Comparison of ENCODE assay signal across 7 mouse cellular contexts in genomic region chr2:25608671-25609070, GRCm38 (mm10). TPM values are rescaled to one million over a fixed set of nuclear protein-coding genes. Genes with fewer than 3 reads are reported as not detected.
DNase-seq lines count a peak whose midpoint lies in the region; ATAC-seq lines count a peak whose summit lies in the region.

No protein-coding gene starts in this region.

- peak overlapping the region; percentile 99; the same call in 1 of the 2 replicates for H3K9ac ChIP-seq in lung, embryonic 16.5 days (ENCODE audit: low read length)
- no peak overlapping the region for H3K9ac ChIP-seq in forebrain, embryonic 13.5 days
- peak overlapping the region; percentile 97; the same call in 1 of the 2 replicates for H3K9ac ChIP-seq in liver, embryonic 12.5 days
- H3K9ac ChIP-seq in stomach, embryonic 16.5 days (ENCODE audit: low read length): peak overlapping the region; percentile 96

- H3K27ac ChIP-seq in lung, embryonic 16.5 days (ENCODE audit: low read length): no peak overlapping the region; the same call in 1 of the 2 replicates
- H3K27ac ChIP-seq in forebrain, embryonic 13.5 days: no peak overlapping the region
- H3K27ac ChIP-seq in liver, embryonic 12.5 days: peak overlapping the region; percentile 85
- H3K27ac ChIP-seq in stomach, embryonic 16.5 days (ENCODE audit: low read length): peak overlapping the region; percentile 93

- DNase-seq in lung, postnatal 4 days: no peak
- no peak for DNase-seq in thymus, postnatal 10 days (ENCODE audit: low spot score in 2 of 2)
- no peak for DNase-seq in kidney, postnatal 25 days

- H3K36me3 ChIP-seq in lung, embryonic 16.5 days (ENCODE audit: control insufficient read depth, insufficient read depth, low read length): no peaks in the 10 kb centered on the region
- 0 out of 2 replicates have a peak, but pooled peaks cover 3% of the 10 kb centered on the region for H3K36me3 ChIP-seq in forebrain, embryonic 13.5 days (ENCODE audit: poor library complexity, severe bottlenecking)
- peaks cover 11% of the 10 kb centered on the region; the same call in 1 of the 2 replicates for H3K36me3 ChIP-seq in liver, embryonic 12.5 days
- H3K36me3 ChIP-seq in stomach, embryonic 16.5 days (ENCODE audit: control insufficient read depth, insufficient read depth, low read length): no peaks in the 10 kb centered on the region

- peaks cover 12% of the 10 kb centered on the region for H3K4me1 ChIP-seq in lung, embryonic 16.5 days (replicated peaks; ENCODE audit: control insufficient read depth, insufficient read depth, low read length)
- H3K4me1 ChIP-seq in forebrain, embryonic 13.5 days: peaks cover 19% of the 10 kb centered on the region
- peaks cover 26% of the 10 kb centered on the region for H3K4me1 ChIP-seq in liver, embryonic 12.5 days
- H3K4me1 ChIP-seq in stomach, embryonic 16.5 days (ENCODE audit: control insufficient read depth, insufficient read depth, low read length): peaks cover 20% of the 10 kb centered on the region

- ATAC-seq in lung, embryonic 16.5 days (ENCODE audit: low read depth): peak; percentile 29
- peak; percentile 40 for ATAC-seq in forebrain, embryonic 13.5 days
- 0 out of 2 replicates have a peak, but pooled peaks have one; percentile 1 for ATAC-seq in liver, embryonic 12.5 days
- peak; percentile 35; the same call in 1 of the 2 replicates for ATAC-seq in stomach, embryonic 16.5 days (ENCODE audit: insufficient read depth, low FRiP score)

- H3K4me2 ChIP-seq in lung, embryonic 16.5 days (ENCODE audit: low read depth, low read length): peak overlapping the region; percentile 59
- H3K4me2 ChIP-seq in forebrain, embryonic 13.5 days: peak overlapping the region; percentile 73
- peak overlapping the region; percentile 76 for H3K4me2 ChIP-seq in liver, embryonic 12.5 days
- peak overlapping the region; percentile 73 for H3K4me2 ChIP-seq in stomach, embryonic 16.5 days (ENCODE audit: low read depth, low read length)

- H3K4me3 ChIP-seq in lung, embryonic 16.5 days (ENCODE audit: low read length): peak overlapping the region; percentile 98
- H3K4me3 ChIP-seq in forebrain, embryonic 13.5 days: peak overlapping the region; percentile 100
- peak overlapping the region; percentile 97 for H3K4me3 ChIP-seq in liver, embryonic 12.5 days
- peak overlapping the region; percentile 99 for H3K4me3 ChIP-seq in stomach, embryonic 16.5 days (replicated peaks; ENCODE audit: low read length)

- peaks cover 3% of the 10 kb centered on the region; the same call in 1 of the 2 replicates for H3K27me3 ChIP-seq in lung, embryonic 16.5 days (ENCODE audit: control insufficient read depth, insufficient read depth, low read depth, low read length)
- H3K27me3 ChIP-seq in forebrain, embryonic 13.5 days: peaks cover 5% of the 10 kb centered on the region
- peaks cover 32% of the 10 kb centered on the region for H3K27me3 ChIP-seq in liver, embryonic 12.5 days (replicated peaks)
- no peaks in the 10 kb centered on the region for H3K27me3 ChIP-seq in stomach, embryonic 16.5 days (ENCODE audit: control insufficient read depth, insufficient read depth, low read length)

- 55% methylated on average over 10 of the region's 10 CpGs for WGBS in lung, embryonic 16.5 days
- 66% methylated on average over 10 of the region's 10 CpGs for WGBS in forebrain, embryonic 13.5 days
- WGBS in liver, embryonic 12.5 days (ENCODE audit: insufficient replicate concordance): 42% methylated on average over 10 of the region's 10 CpGs
- WGBS in stomach, embryonic 16.5 days: 51% methylated on average over 10 of the region's 10 CpGs

- no peaks in the 10 kb centered on the region for H3K9me3 ChIP-seq in lung, embryonic 16.5 days (ENCODE audit: control insufficient read depth, low read length)
- H3K9me3 ChIP-seq in forebrain, embryonic 13.5 days (replicated peaks): no peaks in the 10 kb centered on the region
- H3K9me3 ChIP-seq in liver, embryonic 12.5 days (replicated peaks): no peaks in the 10 kb centered on the region
- no peaks in the 10 kb centered on the region for H3K9me3 ChIP-seq in stomach, embryonic 16.5 days (replicated peaks; ENCODE audit: control insufficient read depth, low read length)

RNA-seq across cellular contexts. Expression of gene Rabl6, which starts 0.3 kb away (rescaled TPM):
- polyA plus RNA-seq in lung, embryonic 16.5 days (2015; fragmentation: Nextera tagmentation; extraction: Ambion mirVana): 60.7 and 61.8 TPM in 2 replicates
- 71.7 and 72.5 TPM in 2 replicates for polyA plus RNA-seq in forebrain, embryonic 13.5 days (2015; fragmentation: Nextera tagmentation; extraction: Ambion mirVana)
- 41.8 and 42.9 TPM in 2 replicates for polyA plus RNA-seq in liver, embryonic 12.5 days (2016; fragmentation: Nextera tagmentation; extraction: Ambion mirVana)
- 56.4 and 60.3 TPM in 2 replicates for polyA plus RNA-seq in stomach, embryonic 16.5 days (2015; fragmentation: Nextera tagmentation; extraction: Ambion mirVana)

RNA-seq across cellular contexts. Expression of gene Ccdc183, which starts 8.8 kb away (rescaled TPM):
- 0.14 and 0.15 TPM in 2 replicates for polyA plus RNA-seq in lung, embryonic 16.5 days (2015; fragmentation: Nextera tagmentation; extraction: Ambion mirVana)
- 0.11 and 0.32 TPM in 2 replicates for polyA plus RNA-seq in forebrain, embryonic 13.5 days (2015; fragmentation: Nextera tagmentation; extraction: Ambion mirVana)
- polyA plus RNA-seq in liver, embryonic 12.5 days (2016; fragmentation: Nextera tagmentation; extraction: Ambion mirVana): 0.14 and 0.28 TPM in 2 replicates
- polyA plus RNA-seq in stomach, embryonic 16.5 days (2015; fragmentation: Nextera tagmentation; extraction: Ambion mirVana): 0.09 and 0.15 TPM in 2 replicates

RNA-seq across cellular contexts. Expression of gene Tmem141, which starts 13.1 kb away (rescaled TPM):
- polyA plus RNA-seq in lung, embryonic 16.5 days (2015; fragmentation: Nextera tagmentation; extraction: Ambion mirVana): 30.5 and 35.6 TPM in 2 replicates
- 14.3 and 16.2 TPM in 2 replicates for polyA plus RNA-seq in forebrain, embryonic 13.5 days (2015; fragmentation: Nextera tagmentation; extraction: Ambion mirVana)
- polyA plus RNA-seq in liver, embryonic 12.5 days (2016; fragmentation: Nextera tagmentation; extraction: Ambion mirVana): 7.1 and 8.0 TPM in 2 replicates
- polyA plus RNA-seq in stomach, embryonic 16.5 days (2015; fragmentation: Nextera tagmentation; extraction: Ambion mirVana): 27.8 and 33.9 TPM in 2 replicates

RNA-seq across cellular contexts. Expression of gene Fcna, which starts 19.2 kb away (rescaled TPM):
- polyA plus RNA-seq in lung, embryonic 16.5 days (2015; fragmentation: Nextera tagmentation; extraction: Ambion mirVana): 3.5 and 10.6 TPM in 2 replicates
- polyA plus RNA-seq in forebrain, embryonic 13.5 days (2015; fragmentation: Nextera tagmentation; extraction: Ambion mirVana): 0.92 and 1.2 TPM in 2 replicates
- 30.8 and 35.6 TPM in 2 replicates for polyA plus RNA-seq in liver, embryonic 12.5 days (2016; fragmentation: Nextera tagmentation; extraction: Ambion mirVana)
- 4.9 and 5.3 TPM in 2 replicates for polyA plus RNA-seq in stomach, embryonic 16.5 days (2015; fragmentation: Nextera tagmentation; extraction: Ambion mirVana)

RNA-seq across cellular contexts. Expression of gene Ajm1, which starts 27.1 kb away (rescaled TPM):
- polyA plus RNA-seq in lung, embryonic 16.5 days (2015; fragmentation: Nextera tagmentation; extraction: Ambion mirVana): 0.21 TPM in 1 of 2 replicates, not detected in the other
- 2.2 and 3.4 TPM in 2 replicates for polyA plus RNA-seq in forebrain, embryonic 13.5 days (2015; fragmentation: Nextera tagmentation; extraction: Ambion mirVana)
- polyA plus RNA-seq in liver, embryonic 12.5 days (2016; fragmentation: Nextera tagmentation; extraction: Ambion mirVana): not detected in 2 replicates
- 0.26 and 0.94 TPM in 2 replicates for polyA plus RNA-seq in stomach, embryonic 16.5 days (2015; fragmentation: Nextera tagmentation; extraction: Ambion mirVana)

Comparison
In these comparisons a context has a peak if more than half of its experiments do, and no peak if none do; other contexts are left out.
1. H3K27ac ChIP-seq: peak in liver, embryonic 12.5 days (single experiment) and stomach, embryonic 16.5 days (single experiment); none in lung, embryonic 16.5 days (single experiment) and forebrain, embryonic 13.5 days (single experiment).
2. Peak in every context shown above with its lines, with median percentiles within 50 percentile points of each other: ATAC-seq, H3K4me2 ChIP-seq and H3K4me3 ChIP-seq.